In genomic region chr10:43581260-43581659, GRCm38 (mm10) we compare ENCODE assay signal across 8 mouse cellular contexts. TPM values are rescaled to one million over a fixed set of nuclear protein-coding genes. Genes with fewer than 3 reads are reported as not detected.
A peak's percentile ranks its signal among the peaks of the same experiment; 100 is the strongest.
DNase-seq lines count a peak whose midpoint lies in the region; ATAC-seq lines count a peak whose summit lies in the region.

No protein-coding gene starts in this region.

- no peak for ATAC-seq in heart, embryonic 14.5 days (ENCODE audit: insufficient number of reproducible peaks, insufficient read depth, low FRiP score, low read depth)
- no peak for ATAC-seq in hindbrain, embryonic 13.5 days (ENCODE audit: low FRiP score)

- no peaks in the 10 kb centered on the region for H3K9me3 ChIP-seq in heart, embryonic 14.5 days (ENCODE audit: control insufficient read depth, low read length)
- H3K9me3 ChIP-seq in hindbrain, embryonic 13.5 days: no peaks in the 10 kb centered on the region
- H3K9me3 ChIP-seq in midbrain, embryonic 10.5 days (replicated peaks): no peaks in the 10 kb centered on the region

- H3K4me3 ChIP-seq in heart, embryonic 14.5 days (ENCODE audit: control insufficient read depth in 1 of 2, insufficient read depth in 1 of 2, low read depth in 1 of 2, low read length in 2 of 2): peak overlapping the region; percentile 61 to 67
- H3K4me3 ChIP-seq in hindbrain, embryonic 13.5 days: peak overlapping the region; percentile 86
- peak overlapping the region; percentile 70 for H3K4me3 ChIP-seq in midbrain, embryonic 10.5 days

- peaks cover 2 to 6% of the 10 kb centered on the region in 2 experiments; a peak in 1 of 4 replicates for H3K4me1 ChIP-seq in heart, embryonic 14.5 days (ENCODE audit: control insufficient read depth in 2 of 2, insufficient read depth in 2 of 2, low read length in 2 of 2)
- peaks cover 27% of the 10 kb centered on the region for H3K4me1 ChIP-seq in hindbrain, embryonic 13.5 days (replicated peaks)
- H3K4me1 ChIP-seq in midbrain, embryonic 10.5 days: peaks cover 32% of the 10 kb centered on the region

- intact Hi-C loops in heart, postnatal 14 days (cut with DNase I): no loop called here

- 55% methylated on average over 3 of the region's 3 CpGs for WGBS in heart, embryonic 14.5 days
- WGBS in hindbrain, embryonic 13.5 days: 25% methylated on average over 3 of the region's 3 CpGs
- WGBS in midbrain, embryonic 10.5 days: 42% methylated on average over 3 of the region's 3 CpGs

- H3K36me3 ChIP-seq in heart, embryonic 14.5 days (ENCODE audit: control insufficient read depth, insufficient read depth, low read length): peaks cover 11% of the 10 kb centered on the region; the same call in 1 of the 2 replicates
- peaks cover 36% of the 10 kb centered on the region for H3K36me3 ChIP-seq in hindbrain, embryonic 13.5 days
- H3K36me3 ChIP-seq in midbrain, embryonic 10.5 days: peaks cover 47% of the 10 kb centered on the region

- no peak for DNase-seq in heart, postnatal 14 days
- peak; percentile 64 for DNase-seq in MN1 (ENCODE audit: low spot score)
- DNase-seq in midbrain, embryonic 10.5 days (ENCODE audit: low spot score): no peak
- no peak for DNase-seq in adrenal gland, postnatal 14 days
- DNase-seq in left cerebral cortex, adult 18-20 months (ENCODE audit: low spot score in 2 of 2): no peak
- DNase-seq in left cerebral cortex, adult 8-10 months (ENCODE audit: low spot score in 2 of 2): no peak

- H3K4me2 ChIP-seq in heart, embryonic 14.5 days (ENCODE audit: low read length): peak overlapping the region; percentile 97
- peak overlapping the region; percentile 64 for H3K4me2 ChIP-seq in hindbrain, embryonic 13.5 days

- peak overlapping the region in 1 of 2 experiments; percentile 57; a peak in 1 of 4 replicates for H3K27ac ChIP-seq in heart, embryonic 14.5 days (replicated peaks in 1 of 2; ENCODE audit: control insufficient read depth in 1 of 2, insufficient read depth in 1 of 2, low read depth in 2 of 2, low read length in 2 of 2)
- H3K27ac ChIP-seq in hindbrain, embryonic 13.5 days: peak overlapping the region; percentile 99
- H3K27ac ChIP-seq in midbrain, embryonic 10.5 days (replicated peaks): peak overlapping the region; percentile 94

- peak overlapping the region; percentile 76 for H3K9ac ChIP-seq in heart, embryonic 14.5 days (ENCODE audit: low read length)
- H3K9ac ChIP-seq in hindbrain, embryonic 13.5 days: peak overlapping the region; percentile 99

- no peaks in the 10 kb centered on the region for H3K27me3 ChIP-seq in heart, embryonic 14.5 days (ENCODE audit: control insufficient read depth, insufficient read depth, low read length)
- no peaks in the 10 kb centered on the region for H3K27me3 ChIP-seq in hindbrain, embryonic 13.5 days
- peaks cover 15% of the 10 kb centered on the region for H3K27me3 ChIP-seq in midbrain, embryonic 10.5 days (ENCODE audit: low read depth, poor library complexity, severe bottlenecking)

RNA-seq across cellular contexts. Expression of gene Cd24a, which starts 3.2 kb away (rescaled TPM):
- polyA plus RNA-seq in heart, embryonic 14.5 days (2014; fragmentation: Nextera tagmentation; extraction: Ambion mirVana): 80.4 and 81.2 TPM in 2 replicates
- 10 to 100 TPM; 21.8 to 24.1 TPM for total RNA-seq in heart, postnatal 14 days (2021)
- 1,003 and 1,012 TPM in 2 replicates for polyA plus RNA-seq in hindbrain, embryonic 13.5 days (2015; fragmentation: Nextera tagmentation; extraction: Ambion mirVana)
- polyA plus RNA-seq in midbrain, embryonic 10.5 days (2016; fragmentation: Nextera tagmentation; extraction: Ambion mirVana): 269 and 314 TPM in 2 replicates
- total RNA-seq in adrenal gland, postnatal 14 days (2021): 67.5 and 81.0 TPM in 2 replicates
- total RNA-seq in left cerebral cortex, adult 18-20 months (2021): 1 to 10 TPM; 5.8 to 6.1 TPM
- total RNA-seq in left cerebral cortex, adult 8-10 months (2022): 1 to 10 TPM; 6.3 to 9.3 (median 8.0) TPM

RNA-seq across cellular contexts. Expression of gene 1700021F05Rik, which starts 40.5 kb away (rescaled TPM):
- polyA plus RNA-seq in heart, embryonic 14.5 days (2014; fragmentation: Nextera tagmentation; extraction: Ambion mirVana): 90.8 and 94.3 TPM in 2 replicates
- total RNA-seq in heart, postnatal 14 days (2021): 10 to 100 TPM; 97.0 to 98.4 TPM
- polyA plus RNA-seq in hindbrain, embryonic 13.5 days (2015; fragmentation: Nextera tagmentation; extraction: Ambion mirVana): 65.5 and 69.7 TPM in 2 replicates
- polyA plus RNA-seq in midbrain, embryonic 10.5 days (2016; fragmentation: Nextera tagmentation; extraction: Ambion mirVana): 66.7 and 67.4 TPM in 2 replicates
- 94.0 and 99.4 TPM in 2 replicates for total RNA-seq in adrenal gland, postnatal 14 days (2021)
- 10 to 100 TPM; 39.1 to 42.8 TPM for total RNA-seq in left cerebral cortex, adult 18-20 months (2021)
- total RNA-seq in left cerebral cortex, adult 8-10 months (2022): 10 to 100 TPM; 32.0 to 42.3 (median 37.3) TPM

RNA-seq across cellular contexts. Expression of gene Gm9803, which starts 57.4 kb away (rescaled TPM):
- polyA plus RNA-seq in heart, embryonic 14.5 days (2014; fragmentation: Nextera tagmentation; extraction: Ambion mirVana): 16.6 and 19.3 TPM in 2 replicates
- 10 to 100 TPM in 1 of 2 experiments, 1 to 10 TPM in 1; 8.9 to 13.0 TPM for total RNA-seq in heart, postnatal 14 days (2021)
- polyA plus RNA-seq in hindbrain, embryonic 13.5 days (2015; fragmentation: Nextera tagmentation; extraction: Ambion mirVana): 16.4 and 19.4 TPM in 2 replicates
- 13.9 and 16.8 TPM in 2 replicates for polyA plus RNA-seq in midbrain, embryonic 10.5 days (2016; fragmentation: Nextera tagmentation; extraction: Ambion mirVana)
- total RNA-seq in adrenal gland, postnatal 14 days (2021): 19.7 and 21.9 TPM in 2 replicates
- total RNA-seq in left cerebral cortex, adult 18-20 months (2021): 10 to 100 TPM in 1 of 2 experiments, 1 to 10 TPM in 1; 3.0 to 16.9 TPM
- total RNA-seq in left cerebral cortex, adult 8-10 months (2022): 1 to 10 TPM in 3 of 4 experiments, not detected in 1; 3.7 to 5.8 (median 4.0) TPM
